Mouse (Mus musculus): ENCODE measurements around the gene Prrg4. TPM values are rescaled to one million over a fixed set of nuclear protein-coding genes. Genes with fewer than 3 reads are reported as not detected.
"Not testable (repeated sequence)": the region's sequence is repeated elsewhere in the genome, so short reads cannot be mapped to it uniquely, and the experiment has no call there.

The Prrg4 gene
- polyA plus RNA-seq, 1 experiment from 2014 or later, result 3.9 TPM

DNA sequence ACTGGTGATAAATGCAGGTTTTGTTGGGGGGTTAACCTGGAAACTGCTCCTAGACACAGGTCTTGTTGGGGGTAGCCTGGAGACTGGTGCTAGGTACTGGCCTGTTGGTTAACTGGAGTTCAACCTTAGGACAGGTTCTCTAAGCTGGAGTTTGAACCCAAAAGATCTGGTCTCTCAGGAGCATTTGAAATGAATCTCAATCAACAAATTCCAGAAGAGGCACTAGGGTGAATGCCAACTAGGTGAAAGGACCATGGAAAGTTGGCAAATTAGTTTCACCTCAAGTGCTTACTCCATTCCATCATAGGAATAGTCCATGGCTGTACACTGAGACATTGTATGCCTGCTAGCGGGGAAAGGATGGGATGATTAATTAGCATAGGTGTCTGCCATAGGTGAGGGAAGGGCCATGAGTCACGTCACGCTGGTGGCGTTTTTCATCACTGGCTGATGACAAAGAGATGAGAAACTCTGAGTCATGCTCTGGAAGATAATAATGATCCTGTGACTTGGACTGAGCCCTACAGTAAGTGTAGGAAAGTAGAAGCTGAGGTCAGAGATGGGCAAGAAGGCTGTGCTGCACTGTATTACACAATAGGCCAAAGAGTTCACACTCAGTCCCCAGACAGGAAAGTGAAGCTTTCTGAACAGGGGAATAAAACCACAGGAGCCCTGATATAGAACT lies 14.6 kb upstream of the Prrg4 start:
- H3K27me3 ChIP-seq (ENCODE audit: insufficient read depth, low read length), result no peaks in the 10 kb centered on the region
- 79% methylated on average over 4 of the region's 4 CpGs for WGBS
- no peak for ATAC-seq (ENCODE audit: insufficient read depth)

DNA sequence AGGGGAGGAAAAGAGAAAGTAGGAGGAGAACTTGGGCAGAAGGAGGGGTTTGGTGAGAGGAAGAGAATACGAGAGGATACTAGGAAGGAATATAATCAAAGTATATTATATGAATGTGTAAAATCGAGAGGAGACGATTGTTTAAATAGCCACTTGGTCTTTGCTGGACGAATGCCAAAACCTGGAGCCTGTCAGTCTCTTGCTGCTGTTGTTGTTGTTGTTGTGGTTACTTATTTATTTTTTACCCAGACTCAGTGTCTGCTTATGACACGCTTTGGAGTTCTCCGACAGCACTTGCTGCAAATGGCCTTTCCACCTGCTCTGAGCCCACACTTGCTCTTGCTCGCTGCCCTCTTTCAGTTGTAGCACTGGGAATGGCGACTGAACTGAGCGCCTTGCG lies 10.8 kb upstream of the Prrg4 start:
- no peak overlapping the region for H3K4me2 ChIP-seq
- 68% methylated on average over 10 of the region's 10 CpGs for WGBS
- H3K9ac ChIP-seq, result no peak overlapping the region
- H3K27me3 ChIP-seq (ENCODE audit: insufficient read depth, low read length), result no peaks in the 10 kb centered on the region
- H3K4me3 ChIP-seq (ENCODE audit: low read depth, low read length), result no peak overlapping the region
- H3K27ac ChIP-seq (ENCODE audit: low read depth), result no peak overlapping the region
- no peaks in the 10 kb centered on the region for H3K9me3 ChIP-seq (ENCODE audit: low read depth, low read length)
- no peaks in the 10 kb centered on the region for H3K4me1 ChIP-seq (ENCODE audit: insufficient read depth)
- ATAC-seq (ENCODE audit: insufficient read depth) (no peak), DNase-seq (no peak)
- no peaks in the 10 kb centered on the region for H3K36me3 ChIP-seq (ENCODE audit: insufficient read depth)
- TF ChIP-seq CTCF (IDR thresholded peaks at IDR 0.05; ENCODE audit: low read depth), result no peak

More for the DNA sequence above, 14.6 kb upstream of the Prrg4 start:
- TF ChIP-seq CTCF (IDR thresholded peaks at IDR 0.05; ENCODE audit: low read depth), result no peak
- H3K4me3 ChIP-seq (ENCODE audit: low read depth, low read length), result no peak overlapping the region
- no peaks in the 10 kb centered on the region for H3K9me3 ChIP-seq (ENCODE audit: low read depth, low read length)
- H3K4me2 ChIP-seq, result no peak overlapping the region
- no peaks in the 10 kb centered on the region for H3K36me3 ChIP-seq (ENCODE audit: insufficient read depth)
- no peak overlapping the region for H3K27ac ChIP-seq (ENCODE audit: low read depth)
- no peak overlapping the region for H3K9ac ChIP-seq
- no peaks in the 10 kb centered on the region for H3K4me1 ChIP-seq (ENCODE audit: insufficient read depth)
- no peak for DNase-seq

DNA sequence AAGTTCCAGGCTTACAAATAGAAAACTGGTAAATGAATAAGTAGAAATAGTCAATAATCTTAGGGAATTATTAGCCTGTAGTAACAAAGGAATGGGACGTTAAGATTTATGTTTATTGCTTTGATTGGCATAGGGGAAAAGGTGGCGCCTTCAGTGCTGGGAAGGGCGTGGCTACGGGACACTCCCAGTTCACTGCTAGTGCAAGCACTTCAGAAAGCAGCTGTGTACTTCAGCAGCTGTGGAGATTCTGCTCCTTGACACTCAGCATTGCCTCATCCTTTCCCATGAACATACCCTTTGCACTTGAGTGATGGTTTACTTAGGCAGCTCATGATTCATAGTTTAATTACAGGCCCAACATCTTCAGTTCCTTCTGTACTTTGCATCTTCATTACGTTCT lies 9.4 kb upstream of the Prrg4 start:
- Histone ChIP-seq H3K36me3 (ENCODE audit: insufficient read depth) (no peaks in the 10 kb centered on the region), H3K4me3 (ENCODE audit: low read depth, low read length) (no peak overlapping the region), H3K9me3 (ENCODE audit: low read depth, low read length) (no peaks in the 10 kb centered on the region), H3K27me3 (ENCODE audit: insufficient read depth, low read length) (no peaks in the 10 kb centered on the region), H3K27ac (ENCODE audit: low read depth) (no peak overlapping the region), H3K4me2 (no peak overlapping the region), H3K9ac (no peak overlapping the region), H3K4me1 (ENCODE audit: insufficient read depth) (no peaks in the 10 kb centered on the region)
- ATAC-seq (ENCODE audit: insufficient read depth), result no peak
- TF ChIP-seq CTCF (IDR thresholded peaks at IDR 0.05; ENCODE audit: low read depth), result no peak
- 61% methylated on average over 5 of the region's 5 CpGs for WGBS
- no peak for DNase-seq

DNA sequence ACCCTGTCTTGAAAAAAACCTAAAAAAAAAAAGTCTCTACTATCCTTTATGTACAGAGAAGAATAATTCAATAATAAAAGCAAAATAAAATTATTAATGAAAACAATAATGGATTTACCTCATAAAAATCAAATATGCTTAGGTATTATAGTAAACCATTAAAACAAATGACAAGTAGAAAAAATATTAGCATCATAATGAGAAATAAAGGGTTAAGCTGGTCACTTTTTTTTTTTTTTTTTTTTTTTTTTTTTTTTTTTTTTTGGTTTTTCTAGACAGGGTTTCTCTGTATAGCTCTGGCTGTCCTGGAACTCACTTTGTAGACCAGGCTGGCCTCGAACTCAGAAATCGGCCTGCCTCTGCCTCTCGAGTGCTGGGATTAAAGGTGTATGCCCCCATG lies 8.4 kb upstream of the Prrg4 start:
- 94% methylated on average over 3 of the region's 3 CpGs for WGBS
- DNase-seq; H3K27ac ChIP-seq (ENCODE audit: low read depth); H3K4me3 ChIP-seq (ENCODE audit: low read depth, low read length); H3K27me3 ChIP-seq (ENCODE audit: insufficient read depth, low read length); H3K9ac ChIP-seq; H3K36me3 ChIP-seq (ENCODE audit: insufficient read depth); H3K9me3 ChIP-seq (ENCODE audit: low read depth, low read length); ATAC-seq (ENCODE audit: insufficient read depth); H3K4me2 ChIP-seq; H3K4me1 ChIP-seq (ENCODE audit: insufficient read depth): not testable (repeated sequence)

DNA sequence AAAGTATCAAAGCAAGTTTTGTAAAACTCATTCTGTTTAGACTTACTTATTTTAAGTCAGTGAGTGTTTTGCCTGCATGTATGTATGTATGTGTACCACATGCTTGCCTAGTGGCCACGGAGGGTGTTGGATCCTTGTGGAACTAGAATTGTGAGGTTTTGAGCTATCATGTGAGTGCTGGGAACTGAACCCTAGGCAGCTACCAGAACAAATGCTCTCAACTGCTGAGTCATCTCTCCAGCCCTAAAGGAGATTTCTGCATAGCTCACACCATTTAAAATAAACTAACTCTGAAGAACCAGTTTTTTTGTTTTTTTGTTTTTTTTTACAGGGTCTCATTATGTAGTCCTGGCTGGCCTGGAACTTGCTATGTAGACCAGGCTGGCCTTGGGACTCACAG lies 6.5 kb upstream of the Prrg4 start:
- Histone ChIP-seq H3K4me3 (ENCODE audit: low read depth, low read length) (no peak overlapping the region), H3K4me2 (no peak overlapping the region), H3K9me3 (ENCODE audit: low read depth, low read length) (no peaks in the 10 kb centered on the region), H3K4me1 (ENCODE audit: insufficient read depth) (no peaks in the 10 kb centered on the region), H3K27ac (ENCODE audit: low read depth) (no peak overlapping the region), H3K27me3 (ENCODE audit: insufficient read depth, low read length) (no peaks in the 10 kb centered on the region), H3K9ac (no peak overlapping the region), H3K36me3 (ENCODE audit: insufficient read depth) (no peaks in the 10 kb centered on the region)
- DNase-seq (no peak), ATAC-seq (ENCODE audit: insufficient read depth) (no peak)
- no peak for TF ChIP-seq CTCF (IDR thresholded peaks at IDR 0.05; ENCODE audit: low read depth)
- WGBS, result 28% methylated on average over 1 of the region's 1 CpGs

DNA sequence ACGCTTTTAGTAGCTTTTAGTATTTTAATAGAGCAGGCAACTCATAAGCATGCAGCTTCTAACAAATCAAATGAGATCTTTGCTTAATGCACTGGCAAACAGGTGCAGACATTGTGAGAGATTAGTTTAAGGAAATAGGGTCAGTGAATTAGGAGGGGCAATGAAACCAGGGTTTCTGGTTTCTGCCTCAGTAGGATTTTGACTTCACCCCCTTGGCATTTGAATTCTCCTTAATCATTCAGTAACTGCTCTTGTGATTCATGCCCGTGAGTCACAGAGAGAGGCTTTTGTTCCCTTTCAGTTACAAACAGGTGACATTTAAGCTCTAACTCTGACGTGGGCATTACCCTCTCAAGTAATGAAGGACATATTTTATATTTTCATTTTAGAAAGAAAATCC lies 6.1 kb upstream of the Prrg4 start:
- WGBS, result 43% methylated on average over 3 of the region's 3 CpGs
- no peak for TF ChIP-seq CTCF (IDR thresholded peaks at IDR 0.05; ENCODE audit: low read depth)
- H3K27ac ChIP-seq (ENCODE audit: low read depth), result no peak overlapping the region
- H3K4me1 ChIP-seq (ENCODE audit: insufficient read depth), result no peaks in the 10 kb centered on the region
- H3K9me3 ChIP-seq (ENCODE audit: low read depth, low read length), result no peaks in the 10 kb centered on the region
- peaks cover 3% of the 10 kb centered on the region; the same call in 1 of the 2 replicates for H3K27me3 ChIP-seq (ENCODE audit: insufficient read depth, low read length)
- no peak overlapping the region for H3K4me2 ChIP-seq
- no peak overlapping the region for H3K4me3 ChIP-seq (ENCODE audit: low read depth, low read length)
- ATAC-seq (ENCODE audit: insufficient read depth), result no peak
- no peak overlapping the region for H3K9ac ChIP-seq
- H3K36me3 ChIP-seq (ENCODE audit: insufficient read depth), result no peaks in the 10 kb centered on the region
- DNase-seq, result no peak

DNA sequence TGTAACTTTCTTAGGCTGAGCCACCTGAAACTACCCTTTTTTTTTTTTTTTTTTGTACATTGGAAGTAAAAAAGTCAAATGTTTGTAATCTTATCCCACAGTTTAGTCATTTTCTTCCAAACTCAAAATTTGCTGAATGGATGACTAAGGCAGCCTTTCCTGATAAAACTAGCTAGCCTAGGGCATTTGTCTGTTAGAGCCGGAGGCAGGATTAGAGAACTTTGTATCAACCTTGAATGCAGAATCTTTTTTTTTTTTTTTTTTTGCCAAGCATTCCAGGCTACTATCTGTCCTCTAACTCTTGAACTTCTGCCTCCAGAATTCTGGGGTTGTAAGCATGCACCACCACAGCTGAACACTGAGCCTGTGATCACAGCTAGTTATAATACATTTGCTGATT lies 5.2 kb upstream of the Prrg4 start:
- ATAC-seq (ENCODE audit: insufficient read depth) (no peak), DNase-seq (no peak)
- H3K9ac ChIP-seq, result no peak overlapping the region
- no peak for TF ChIP-seq CTCF (IDR thresholded peaks at IDR 0.05; ENCODE audit: low read depth)
- 57% methylated on average over 1 of the region's 1 CpGs for WGBS
- H3K4me2 ChIP-seq, result no peak overlapping the region
- H3K9me3 ChIP-seq (ENCODE audit: low read depth, low read length), result no peaks in the 10 kb centered on the region
- no peaks in the 10 kb centered on the region for H3K36me3 ChIP-seq (ENCODE audit: insufficient read depth)
- no peak overlapping the region for H3K27ac ChIP-seq (ENCODE audit: low read depth)
- H3K27me3 ChIP-seq (ENCODE audit: insufficient read depth, low read length), result peaks cover 5% of the 10 kb centered on the region; the same call in 1 of the 2 replicates
- H3K4me1 ChIP-seq (ENCODE audit: insufficient read depth), result no peaks in the 10 kb centered on the region
- no peak overlapping the region for H3K4me3 ChIP-seq (ENCODE audit: low read depth, low read length)

All from lung, embryonic 14.5 days (tissue).